Mouse (Mus musculus) left cerebral cortex, postnatal 25 days (tissue): ENCODE measurements around the gene Tmem95. TPM values are rescaled to one million over a fixed set of nuclear protein-coding genes. Genes with fewer than 3 reads are reported as not detected.
"Not testable (repeated sequence)": the region's sequence is repeated elsewhere in the genome, so short reads cannot be mapped to it uniquely, and the experiment has no call there.

Experiments
- DNase-seq, 2 experiments: peaks; one replicate each; pipeline ENCODE4 v3.0.0; 2022; ENCODE audit warnings: low spot score in 2 of 2, mixed read lengths in 1 of 2
- intact Hi-C: fragments of 180-260 bp; cut with DNase I; formaldehyde crosslinking; loops from one replicate; pipeline ENCODE4 v1.15.1; 2025
- total RNA-seq, 2 experiments: library from RNA; stranded (reverse); gene quantifications; 2 replicates each; pipeline ENCODE4 v1.2.3; 2021

Gene Tmem95
- total RNA-seq, 2 experiments from 2014 or later = not detected

- intact Hi-C loops = no loop called here
- DNase-seq = no peak
Observed at GRCm38 (mm10) chr11:69883527-69884151, 5.8 kb upstream of the Tmem95 start.

GRCm38 (mm10) chr11:69883066-69883465 is 5.2 kb upstream of the Tmem95 start:
- intact Hi-C loops = no loop called here
- DNase-seq = no peak

GRCm38 (mm10) chr11:69881787-69882670 is 4.2 kb upstream of the Tmem95 start:
- DNase-seq = no peak
- intact Hi-C loops = no loop called here

- DNase-seq = peak; percentile 60 to 72
Observed at GRCm38 (mm10) chr11:69880853-69881603, 3.2 kb upstream of the Tmem95 start, which contains the start of gene Kctd11. Gene Kctd11 (minus strand): TSS chr11:69881406.

GRCm38 (mm10) chr11:69880506-69880852 is 2.7 kb upstream of the Tmem95 start:
- intact Hi-C loops = no loop called here
- DNase-seq = peak; percentile 24 to 42

More at GRCm38 (mm10) chr11:69880853-69881603, 3.2 kb upstream of the Tmem95 start, which contains the start of gene Kctd11:
- intact Hi-C loops = no loop called here

- intact Hi-C loops = loop anchor here (5.0 kb wide), 2 partner anchors 72 to 197 kb away; partner anchors contain the start of genes Senp3 and Tmem102
- no peak for DNase-seq
Observed at GRCm38 (mm10) chr11:69879711-69880110, 1.9 kb upstream of the Tmem95 start.

- intact Hi-C loops = loop anchor here (5.0 kb wide), 2 partner anchors 72 to 197 kb away; partner anchors contain the start of genes Senp3 and Tmem102
Observed at GRCm38 (mm10) chr11:69878952-69879351, 1.1 kb upstream of the Tmem95 start.

DNA sequence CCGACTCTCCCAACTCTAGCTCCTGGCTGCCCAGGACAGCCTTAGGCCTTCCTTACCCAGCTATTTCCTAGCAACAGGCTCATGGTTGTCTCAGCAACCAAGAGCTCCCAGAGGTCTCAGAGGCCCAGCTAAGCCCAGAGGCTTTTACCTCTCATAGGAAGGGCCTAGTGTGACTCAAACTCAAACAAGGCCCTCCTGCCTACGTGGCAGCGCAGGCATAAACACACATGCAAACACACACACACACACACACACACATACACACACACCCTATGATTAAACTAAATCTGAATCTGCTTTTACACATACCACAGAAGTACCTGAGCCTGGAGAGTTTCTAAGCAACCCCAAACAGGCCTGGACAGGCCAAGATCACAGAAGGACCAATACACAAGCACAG is 581 bp upstream of the Tmem95 start:
- intact Hi-C loops = loop anchor here (5.0 kb wide), 2 partner anchors 71 to 196 kb away; partner anchors contain the start of genes Senp3 and Tmem102
- DNase-seq = no peak

More at GRCm38 (mm10) chr11:69878952-69879351, 1.1 kb upstream of the Tmem95 start:
- no peak for DNase-seq

DNA sequence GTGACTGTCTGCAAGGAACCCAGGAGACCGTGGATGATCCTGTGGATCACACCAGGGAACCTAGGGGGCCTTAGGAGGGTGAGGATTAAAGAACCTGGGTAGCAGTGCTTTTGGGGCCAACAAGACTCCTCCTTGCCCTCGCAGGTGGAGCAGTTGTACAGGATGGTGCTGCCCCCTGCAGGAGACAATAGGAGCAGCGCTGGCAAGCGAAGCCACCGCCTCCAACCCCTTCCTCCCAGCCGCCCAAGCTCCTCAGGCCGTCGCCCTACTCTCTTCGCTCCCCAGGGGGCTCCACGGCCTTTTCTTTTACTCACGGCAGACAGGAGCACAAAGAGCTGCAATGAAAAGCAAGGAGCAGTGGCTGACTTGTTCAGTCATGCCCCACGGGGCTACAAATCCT is 951 bp downstream of the Tmem95 start:
- DNase-seq = peak; percentile 72 to 79
- intact Hi-C loops = loop anchor here (2.0 to 5.0 kb wide), 3 partner anchors 70 to 195 kb away; partner anchors contain the start of genes Polr2a, Senp3 and Tmem102

DNA sequence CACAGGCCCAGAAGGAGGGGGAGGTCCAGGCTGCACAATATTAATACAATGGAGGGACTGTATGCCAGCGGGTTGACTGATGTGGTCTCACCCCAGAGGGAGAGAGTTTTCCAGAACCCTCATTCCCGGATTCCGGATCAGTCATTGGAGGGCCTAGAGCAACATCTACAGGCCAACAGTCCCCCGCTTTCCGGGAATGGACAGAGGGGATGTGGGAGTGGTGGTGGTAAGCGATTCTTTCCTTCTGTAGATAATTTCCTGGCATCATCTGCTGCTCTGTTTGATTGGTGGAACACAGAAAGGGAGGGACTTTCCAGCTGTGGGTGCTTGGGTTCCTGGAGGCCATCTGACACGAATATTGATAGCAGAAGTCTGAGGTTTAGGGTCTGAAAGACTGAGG is 1.6 kb downstream of the Tmem95 start:
- DNase-seq = peak in 1 of 2 experiments; percentile 44
- intact Hi-C loops = loop anchor here (2.0 to 5.0 kb wide), 3 partner anchors 69 to 194 kb away; partner anchors contain the start of genes Polr2a, Senp3 and Tmem102

DNA sequence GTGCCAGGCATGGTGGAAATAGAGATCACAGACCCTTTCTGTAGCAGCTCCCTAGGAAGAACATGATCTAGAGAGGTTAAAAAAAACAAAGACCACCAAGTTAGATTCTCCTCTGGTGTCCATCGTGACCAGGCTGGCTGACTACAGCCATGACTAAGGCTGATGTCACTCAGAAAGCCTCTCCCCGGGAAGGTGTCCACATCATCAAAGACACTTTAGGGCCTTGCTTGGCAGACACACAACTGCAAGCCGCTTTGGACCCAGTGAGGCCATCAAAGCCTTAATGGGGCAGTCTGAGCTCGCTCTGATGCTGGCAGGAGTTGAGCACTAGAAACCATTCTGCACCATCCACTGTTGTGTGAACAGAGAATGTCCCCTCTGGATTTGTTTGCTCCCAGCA is 5.4 kb downstream of the Tmem95 start:
- intact Hi-C loops = no loop called here

DNA sequence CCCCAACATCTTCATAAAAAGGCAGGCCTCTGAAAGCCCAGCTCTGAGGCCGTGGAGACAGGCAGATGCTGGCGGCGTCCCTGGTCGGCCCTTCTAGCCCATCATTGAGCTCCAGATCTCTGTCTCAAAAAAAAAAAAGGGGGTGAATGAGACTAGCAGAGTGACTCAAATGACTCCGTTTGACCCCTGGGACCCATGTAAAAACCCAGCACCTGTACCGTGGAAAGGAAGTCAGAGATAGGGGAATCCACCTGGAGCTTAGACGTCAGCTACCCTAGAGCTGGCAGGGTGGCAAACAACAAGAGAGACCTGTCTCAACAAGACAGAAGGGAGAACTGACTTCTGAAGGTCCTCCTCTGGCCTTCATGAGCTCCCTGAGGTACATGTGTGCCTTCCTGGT is 6.0 kb downstream of the Tmem95 start:
- intact Hi-C loops = no loop called here
- no peak for DNase-seq

More for the DNA sequence above, 5.4 kb downstream of the Tmem95 start:
- no peak for DNase-seq

DNA sequence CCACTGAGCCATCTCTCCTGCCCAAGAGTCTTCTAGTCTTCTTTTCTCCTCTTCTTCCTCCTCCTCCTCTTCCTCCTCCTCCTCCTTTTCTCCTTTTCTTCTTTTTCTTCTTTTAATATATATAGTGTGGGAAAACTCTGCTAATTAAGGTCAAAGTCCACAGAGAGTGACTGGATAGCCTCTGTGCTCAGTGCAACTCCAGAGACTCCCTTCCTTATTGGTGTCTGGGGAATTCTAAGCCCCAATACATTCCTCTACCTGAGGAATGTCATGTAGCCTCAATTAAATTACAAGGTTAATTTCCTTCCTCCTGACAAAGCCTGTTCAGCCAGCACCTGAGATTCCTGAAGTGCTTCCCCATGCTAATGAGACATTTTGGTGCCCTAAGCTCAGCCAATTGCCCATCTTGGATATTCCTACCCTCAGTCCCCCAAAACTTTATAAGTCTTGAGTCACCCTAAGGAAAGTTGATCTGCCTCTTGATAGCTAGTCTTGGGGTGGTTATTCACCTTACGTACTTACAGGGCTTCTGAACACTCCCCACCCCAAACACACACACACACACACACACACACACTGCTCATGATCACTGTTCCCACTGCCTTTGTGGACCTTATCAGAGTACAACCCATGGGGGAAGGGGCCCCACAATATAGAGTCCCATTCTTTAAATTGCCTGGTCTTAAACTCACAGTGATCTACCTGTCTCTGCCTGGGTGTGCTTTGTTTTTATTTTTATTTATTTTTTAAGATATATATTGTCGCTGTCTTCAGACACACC is 7.3 kb downstream of the Tmem95 start:
- DNase-seq = no peak
- intact Hi-C loops = no loop called here

GRCm38 (mm10) chr11:69867335-69867734 is 10.5 kb downstream of the Tmem95 start:
- no peak for DNase-seq
- intact Hi-C loops = no loop called here

- intact Hi-C loops = no loop called here
- DNase-seq = no peak
Observed at GRCm38 (mm10) chr11:69865561-69865960, 12.3 kb downstream of the Tmem95 start.

- no peak for DNase-seq
- intact Hi-C loops = no loop called here
Observed at GRCm38 (mm10) chr11:69864138-69864860, 13.5 kb downstream of the Tmem95 start.

DNA sequence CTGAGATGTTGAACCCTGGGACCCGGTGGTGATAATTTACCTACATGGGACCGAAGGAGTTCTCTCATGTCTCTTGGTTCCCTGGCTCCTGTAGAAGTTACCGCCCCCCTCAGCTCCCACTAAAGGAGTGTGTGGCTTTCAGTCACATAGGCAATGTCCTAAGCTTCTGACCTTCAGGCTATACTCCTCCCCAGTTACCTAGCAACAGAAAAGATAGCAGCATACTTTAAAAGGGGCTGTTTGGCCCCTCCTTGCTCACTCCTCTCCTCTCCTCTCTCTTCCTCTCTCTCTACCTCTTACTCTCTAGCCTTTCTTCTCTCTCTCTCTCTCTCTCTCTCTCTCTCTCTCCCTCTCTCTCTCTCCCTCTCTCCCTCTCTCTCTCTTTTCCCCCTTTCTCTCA is 14.1 kb downstream of the Tmem95 start:
- DNase-seq, intact Hi-C loops: not testable (repeated sequence)
